Mouse (Mus musculus) CD4-positive helper T cell, adult 2 months (primary cell): ENCODE data around the gene Tnpo1.
"Not testable (repeated sequence)": the region's sequence is repeated elsewhere in the genome, so short reads cannot be mapped to it uniquely, and the experiment has no call there.

ENCODE experiments used
- DNase-seq: peaks from one replicate; pipeline ENCODE4 v3.0.0-alpha.2; 2012; ENCODE audit warnings: low read depth, missing footprints, low spot score

Gene Tnpo1

DNA sequence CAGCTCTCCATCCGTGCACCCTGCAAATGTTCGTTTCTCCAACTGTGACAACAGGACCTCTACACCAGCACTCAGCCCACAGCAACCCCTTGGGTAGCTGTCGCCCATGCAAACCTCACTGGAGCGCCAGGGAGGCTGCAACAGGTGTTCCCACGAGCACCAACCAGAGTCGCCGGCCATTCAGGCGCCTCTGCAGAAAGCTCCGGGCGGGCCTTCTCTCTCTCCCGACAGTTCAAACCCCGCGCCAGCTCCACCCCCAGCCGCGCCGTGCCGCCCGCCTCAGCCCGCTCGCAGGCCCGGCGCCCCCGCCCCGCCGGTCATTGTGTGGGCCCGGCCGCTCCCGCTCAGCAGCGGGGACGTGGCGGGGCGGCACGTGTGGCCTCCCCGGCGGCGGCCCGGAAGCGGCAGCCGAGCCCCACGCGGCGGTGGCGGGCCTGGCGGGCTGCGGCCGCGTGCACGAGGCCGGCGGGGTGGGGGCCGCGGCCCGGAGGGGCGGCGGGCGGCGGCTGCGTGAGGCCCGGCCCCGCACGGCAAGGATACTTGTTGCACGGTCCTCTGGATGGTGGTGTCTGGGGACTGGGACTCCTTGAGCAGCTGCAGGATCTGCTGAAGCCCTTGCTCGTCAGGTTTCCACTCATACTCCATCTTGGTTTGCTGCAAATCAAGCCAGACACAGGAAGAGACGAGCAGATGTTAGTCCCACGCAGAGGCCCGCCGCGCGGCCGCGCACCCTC lies 35.9 kb downstream of the Tnpo1 start:
- DNase-seq: peak; percentile 73

DNA sequence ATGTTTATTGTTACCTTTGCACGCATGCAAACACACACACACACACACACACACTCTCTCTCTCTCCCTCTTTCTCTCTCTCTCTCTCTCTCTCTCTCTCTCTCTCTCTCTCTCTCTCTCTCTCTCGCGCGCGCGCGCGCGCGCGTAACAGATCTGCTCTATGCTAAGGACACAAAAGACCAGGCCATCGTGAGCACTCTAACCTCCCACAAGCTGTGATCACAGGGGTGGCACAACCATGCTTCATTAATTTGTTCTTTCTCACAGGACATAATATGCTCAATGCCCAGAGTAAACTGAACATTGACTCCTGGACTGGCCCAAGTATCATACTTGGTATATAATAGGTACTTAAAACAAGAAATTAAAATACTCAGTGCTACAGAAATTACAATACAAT lies 37.0 kb downstream of the Tnpo1 start:
- no peak for DNase-seq

DNA sequence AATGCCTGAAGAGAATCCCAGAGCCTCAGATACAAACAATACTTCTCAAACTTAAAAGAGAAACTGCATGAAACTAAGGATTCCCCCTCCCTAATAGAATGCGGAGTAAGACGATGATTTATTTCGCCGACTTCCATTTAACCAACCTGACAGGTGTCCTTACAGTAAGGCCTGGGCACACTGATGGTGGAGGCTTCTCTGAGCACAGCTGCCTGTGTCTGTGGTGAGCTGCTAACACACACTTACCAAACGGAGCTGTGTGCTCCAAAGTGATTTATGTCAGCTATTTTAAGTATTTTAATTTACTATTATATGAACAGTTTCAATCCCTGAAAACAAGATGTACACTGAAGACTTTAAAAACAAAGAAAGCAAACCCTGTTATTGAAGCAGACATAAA lies 42.4 kb downstream of the Tnpo1 start:
- no peak for DNase-seq

DNA sequence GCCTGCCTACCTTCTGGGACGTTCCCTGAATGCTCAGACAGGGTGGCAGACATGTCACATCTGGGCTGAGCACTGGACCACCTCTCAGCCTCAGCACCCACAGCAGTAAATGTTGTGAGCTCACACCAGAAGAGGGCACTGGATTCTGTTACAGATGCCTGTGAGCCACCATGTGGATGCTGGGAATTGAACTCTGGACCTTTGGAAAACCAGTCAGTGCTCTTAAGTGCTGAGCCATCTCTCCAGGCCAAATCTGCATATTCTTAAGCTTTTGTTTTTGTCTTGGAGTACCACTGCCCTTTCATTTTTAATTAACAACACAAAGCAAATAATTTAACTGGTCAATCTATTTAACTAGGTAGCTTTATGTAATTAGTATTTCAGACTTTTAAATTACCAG lies 44.2 kb downstream of the Tnpo1 start:
- DNase-seq: no peak

DNA sequence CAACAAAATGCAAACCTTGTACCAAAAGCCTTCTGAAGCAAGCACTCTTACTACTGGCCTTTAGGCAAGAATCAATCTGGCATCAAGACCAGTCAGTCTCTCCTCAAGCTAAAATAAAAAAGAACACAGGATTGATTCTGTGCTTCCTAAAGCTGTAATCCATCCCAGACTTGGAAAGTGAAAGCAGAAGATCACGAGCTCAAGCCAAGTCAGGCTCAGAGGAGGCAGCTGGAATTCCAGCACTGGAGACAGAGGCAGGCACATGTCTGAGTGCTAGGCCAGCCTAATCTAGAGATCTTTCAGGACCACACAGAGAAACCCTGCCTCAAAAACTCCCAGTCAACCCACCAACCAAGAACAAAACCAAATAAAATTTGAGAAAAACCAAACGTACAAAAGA lies 45.8 kb downstream of the Tnpo1 start:
- no peak for DNase-seq

DNA sequence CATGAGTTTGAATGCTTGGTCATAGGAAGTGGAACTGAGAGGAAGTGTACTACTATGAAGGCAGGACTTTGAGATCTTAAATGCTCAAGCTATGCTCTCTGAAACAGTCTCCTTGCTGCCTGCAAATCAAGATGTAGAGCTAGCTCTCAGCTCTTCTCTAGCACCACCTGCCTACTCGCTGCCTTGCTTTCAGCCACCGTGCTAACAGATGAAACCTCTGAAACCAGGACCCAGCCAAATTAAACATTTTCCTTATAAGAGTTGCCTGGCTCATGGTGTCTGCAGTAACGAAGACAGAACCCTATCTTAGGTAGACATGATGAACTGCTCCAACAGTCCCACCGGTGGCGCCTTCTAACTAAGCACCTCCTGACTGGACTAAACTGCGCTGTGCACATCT lies 46.8 kb downstream of the Tnpo1 start:
- no peak for DNase-seq

DNA sequence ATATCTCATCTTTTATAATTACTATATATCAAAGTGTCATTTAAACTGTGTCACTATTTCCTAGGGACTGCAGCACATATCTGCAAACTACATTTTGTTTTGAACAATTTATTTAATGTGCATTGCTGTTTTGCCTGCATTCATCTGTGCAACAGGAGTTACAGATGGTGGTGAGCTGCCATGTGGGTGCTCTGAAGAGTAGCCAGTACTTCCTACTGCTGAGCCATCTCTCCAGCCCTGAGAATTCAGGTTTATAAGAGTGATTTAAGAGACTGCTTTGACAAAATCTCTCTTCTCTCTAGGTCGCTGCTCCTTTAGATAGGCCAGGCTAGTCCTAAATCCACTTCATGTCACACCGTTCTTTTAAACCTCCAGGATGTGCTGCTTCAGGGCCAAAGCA lies 49.0 kb downstream of the Tnpo1 start:
- no peak for DNase-seq

DNA sequence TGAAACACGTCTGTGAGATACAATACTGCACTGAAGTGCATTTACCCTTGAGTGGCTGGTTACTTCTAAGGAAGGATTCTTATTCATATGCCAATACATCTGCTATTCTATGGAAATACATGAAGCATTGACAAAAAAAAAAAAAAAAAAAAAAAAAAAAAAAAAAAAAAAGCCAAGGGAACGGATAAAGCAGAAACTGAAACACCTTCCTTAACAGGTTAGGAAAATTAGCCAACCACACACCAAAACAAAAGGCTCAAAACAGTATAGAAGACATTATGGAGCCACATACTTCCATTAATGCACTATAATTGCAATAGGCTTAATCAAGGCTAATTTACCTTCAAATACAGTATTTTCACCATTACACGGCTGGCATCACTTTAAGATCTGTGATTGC lies 51.5 kb downstream of the Tnpo1 start:
- DNase-seq: no peak

DNA sequence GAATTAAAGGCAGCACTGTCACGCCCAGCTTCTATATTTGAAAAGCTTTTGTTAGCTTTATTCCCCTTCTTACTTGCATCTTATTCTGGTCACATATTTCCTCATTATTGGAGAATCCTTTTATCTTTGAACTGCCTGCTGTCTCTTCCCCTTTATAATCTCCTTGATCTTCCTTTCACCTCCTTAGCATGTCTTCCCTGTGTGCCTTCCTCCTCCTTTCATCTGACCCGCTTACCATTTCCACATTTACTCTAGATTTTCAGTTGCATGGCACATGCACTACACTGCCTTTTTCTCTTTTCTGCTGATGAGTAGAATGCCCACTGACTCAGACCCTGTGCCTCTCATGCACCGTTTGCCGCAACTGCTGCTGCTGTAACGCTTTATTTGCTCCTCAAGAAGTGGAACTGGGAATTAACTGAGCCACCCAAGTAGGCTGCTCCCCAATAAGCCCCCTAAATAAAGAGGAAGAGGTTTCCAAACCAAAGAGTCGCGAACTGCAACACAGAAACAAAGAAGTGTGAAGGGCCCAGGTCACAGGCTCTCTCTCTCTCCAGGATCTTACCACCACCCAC lies 53.8 kb downstream of the Tnpo1 start:
- DNase-seq: no peak

DNA sequence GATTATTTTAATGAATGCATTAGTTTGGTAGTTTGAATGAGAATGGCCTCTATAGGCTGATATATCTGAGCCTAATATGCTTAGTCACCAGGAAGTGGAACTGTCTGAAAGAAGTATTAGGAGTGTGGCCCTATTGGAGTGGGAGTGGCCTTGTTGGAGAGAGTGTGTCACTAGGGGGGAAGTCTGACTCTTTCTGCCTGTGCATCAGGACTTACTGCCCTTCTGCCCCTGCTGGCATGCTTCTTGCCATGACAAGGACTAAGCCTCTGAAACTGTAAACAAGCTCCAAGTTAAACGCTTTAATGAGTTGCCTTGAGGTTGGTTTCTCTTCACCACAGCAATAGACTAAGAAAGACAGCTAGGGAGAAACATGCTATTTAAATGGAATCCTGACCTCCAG lies 54.9 kb downstream of the Tnpo1 start:
- DNase-seq: no peak

DNA sequence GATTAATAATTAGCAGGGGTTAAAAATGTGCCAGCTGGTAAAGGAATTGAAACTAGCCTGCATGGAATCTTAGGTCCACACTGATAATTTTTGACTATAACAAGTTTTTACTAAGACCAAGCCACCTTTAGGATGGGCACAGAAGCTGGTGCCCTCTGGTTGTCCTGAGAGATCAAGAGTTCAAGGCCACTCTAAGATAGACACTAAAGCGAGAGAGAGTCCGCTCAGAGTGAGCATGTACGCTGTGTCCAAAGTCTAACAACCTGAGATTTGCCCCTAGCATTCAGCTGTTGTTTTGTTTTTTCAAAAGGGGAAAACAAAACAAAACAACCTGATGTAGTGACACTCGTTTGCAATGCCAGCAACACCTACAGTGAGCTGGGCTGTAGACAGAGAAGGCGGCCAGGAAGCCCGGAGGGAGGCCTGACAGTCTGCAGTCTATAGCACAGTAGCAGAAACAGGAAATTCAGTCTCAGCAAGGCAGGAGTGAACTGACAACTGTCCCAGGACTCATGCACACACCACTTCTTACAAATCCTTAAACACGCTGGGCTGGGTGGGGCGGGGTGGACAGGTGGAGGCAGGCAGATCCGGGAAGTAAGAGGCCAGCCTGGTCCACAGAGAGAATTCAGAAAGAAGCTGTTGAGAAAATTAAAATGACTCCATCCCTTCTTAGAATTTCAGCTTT lies 57.8 kb downstream of the Tnpo1 start:
- no peak for DNase-seq

DNA sequence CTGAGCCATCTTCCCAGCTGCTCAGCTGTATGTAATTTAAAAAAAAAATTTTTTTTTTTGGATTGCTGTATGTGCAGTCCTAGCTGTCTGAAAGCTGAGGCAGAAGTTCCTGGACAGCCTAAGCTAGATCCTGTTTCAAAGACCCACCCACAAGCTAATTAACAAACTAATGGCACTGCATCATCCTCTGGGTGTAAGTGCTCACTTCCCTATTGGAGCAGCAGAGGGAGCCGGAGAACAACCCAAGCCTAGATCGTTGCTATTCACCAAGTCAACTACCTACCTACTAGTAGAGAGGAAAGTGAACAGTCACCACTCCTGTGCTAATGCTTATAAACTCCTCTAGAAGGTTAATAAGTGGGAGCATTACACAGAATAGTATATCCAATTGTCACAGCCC lies 58.4 kb downstream of the Tnpo1 start:
- DNase-seq: peak; percentile 55

DNA sequence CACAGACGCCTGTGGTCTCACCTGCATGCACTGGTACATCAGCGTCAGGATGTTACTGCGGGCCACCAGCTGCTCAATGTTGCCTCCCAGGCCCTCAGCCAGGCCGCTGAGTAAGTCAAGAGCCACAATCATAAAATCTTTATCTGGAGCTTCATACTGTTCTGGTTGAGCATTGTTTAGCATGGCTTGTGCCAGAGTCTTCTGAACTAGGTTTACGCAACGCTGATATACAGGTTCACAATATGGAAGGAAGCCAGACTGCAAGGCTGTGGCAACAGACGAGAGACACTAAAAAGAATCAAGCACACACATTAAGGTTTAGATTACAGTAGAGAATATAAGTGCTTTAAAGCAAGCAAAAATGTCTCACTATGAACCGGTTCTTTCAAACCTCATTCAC lies 70.9 kb downstream of the Tnpo1 start:
- no peak for DNase-seq

DNA sequence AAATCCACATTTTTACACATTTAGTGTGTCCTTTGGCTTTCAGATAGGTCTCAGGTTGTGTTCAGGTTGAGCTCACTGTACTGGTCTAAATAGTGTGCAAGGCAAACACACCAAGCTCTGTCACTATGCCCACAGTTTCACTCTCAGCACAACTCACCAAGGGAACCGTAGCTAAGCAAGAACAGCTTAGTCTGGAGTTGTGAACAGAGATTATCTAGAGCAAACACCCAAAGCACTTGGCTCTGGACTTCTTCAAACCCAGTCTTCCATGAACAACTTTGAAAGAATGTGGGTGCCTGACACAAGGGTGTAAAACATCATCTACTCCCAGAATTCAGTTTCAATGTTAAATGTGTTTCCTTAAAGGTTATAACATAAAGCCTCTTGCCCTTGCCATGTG lies 80.4 kb downstream of the Tnpo1 start:
- DNase-seq: no peak

DNA sequence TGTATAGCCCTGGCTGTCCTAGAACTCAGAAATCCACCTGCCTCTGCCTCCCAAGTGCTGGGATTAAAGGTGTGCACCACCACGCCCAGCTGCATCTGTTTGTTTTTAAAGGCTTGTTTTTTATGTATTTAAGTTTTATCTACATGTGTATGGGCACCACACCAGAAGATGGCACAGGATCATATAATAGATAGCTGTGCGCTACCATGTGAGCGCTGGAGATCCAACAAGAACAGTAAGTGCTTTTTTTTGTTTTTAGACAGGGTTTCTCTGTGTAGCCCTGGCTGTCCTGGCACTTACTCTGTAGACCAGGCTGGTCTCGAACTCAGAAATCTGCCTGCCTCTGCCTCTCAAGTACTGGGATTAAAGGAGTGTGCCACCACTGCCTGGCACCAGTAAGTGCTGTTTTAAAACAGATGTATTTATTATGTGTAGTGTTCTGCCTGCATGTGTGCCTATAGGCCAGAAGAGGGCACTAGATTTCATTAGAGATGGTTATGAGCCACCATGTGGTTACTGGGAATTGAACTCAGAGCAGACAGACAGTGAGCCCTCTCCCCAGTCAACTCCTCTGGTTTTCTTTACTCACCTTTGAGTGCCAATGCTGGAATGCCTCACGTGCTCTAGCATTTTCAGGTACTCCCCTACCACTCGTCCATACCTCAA lies 89.6 kb downstream of the Tnpo1 start:
- DNase-seq: no peak

DNA sequence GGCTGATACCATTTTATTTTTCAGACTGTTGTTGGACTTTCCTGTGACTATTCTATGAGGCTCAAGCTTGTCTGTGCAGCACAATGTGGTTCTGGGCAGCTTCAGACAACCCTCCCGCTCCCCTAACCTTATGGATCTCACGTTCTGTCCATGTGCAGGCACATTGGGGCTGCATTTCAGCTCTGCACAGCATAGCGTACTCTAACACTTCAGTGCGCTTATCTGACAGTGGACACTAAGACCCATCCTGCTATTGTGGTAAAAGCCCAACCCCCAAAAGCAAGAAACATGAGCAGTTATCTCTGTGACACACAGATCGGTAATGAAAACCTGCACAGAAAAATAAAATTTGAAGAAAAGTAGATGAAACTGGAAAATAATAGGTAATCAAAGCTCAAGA lies 90.4 kb downstream of the Tnpo1 start:
- no peak for DNase-seq

DNA sequence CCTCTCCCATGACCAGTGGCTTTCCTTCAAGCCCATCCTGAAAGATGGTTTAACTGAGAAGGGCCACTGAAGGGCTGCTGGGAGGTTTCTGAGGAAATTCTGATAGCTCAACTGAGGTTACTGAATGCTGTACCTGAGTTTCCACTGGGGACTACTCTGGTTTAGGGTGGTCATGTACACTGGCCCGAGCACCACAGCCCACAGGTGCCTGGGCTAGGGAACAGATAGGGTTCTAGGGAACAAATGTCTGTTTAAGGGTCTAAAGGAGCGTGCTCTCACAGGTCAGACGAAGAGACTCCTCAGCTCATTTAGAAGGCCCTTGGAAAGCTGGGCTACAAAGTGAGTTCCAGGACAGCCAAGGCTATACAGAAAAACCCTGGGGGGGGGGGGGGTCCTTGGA lies 91.5 kb downstream of the Tnpo1 start:
- no peak for DNase-seq

DNA sequence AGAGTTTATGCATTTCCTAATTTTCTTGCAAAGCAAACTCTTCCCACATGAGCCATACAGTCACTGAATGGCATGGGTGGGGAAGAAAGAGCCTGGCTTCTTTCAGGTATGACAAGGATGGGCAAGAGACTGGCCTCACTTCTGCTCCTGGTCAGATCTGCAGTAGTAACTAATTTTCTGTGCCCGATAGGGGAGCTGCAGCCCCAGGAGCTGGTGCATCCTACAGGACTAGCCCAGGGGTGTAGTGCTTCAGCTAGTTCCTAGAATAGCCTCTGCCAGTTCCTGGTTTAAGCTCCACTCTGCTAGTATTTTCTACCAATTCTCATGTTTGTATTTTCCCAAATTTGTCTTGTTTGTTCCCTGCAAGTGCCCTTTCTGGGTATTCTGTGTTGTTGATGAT lies 92.0 kb downstream of the Tnpo1 start:
- no peak for DNase-seq

DNA sequence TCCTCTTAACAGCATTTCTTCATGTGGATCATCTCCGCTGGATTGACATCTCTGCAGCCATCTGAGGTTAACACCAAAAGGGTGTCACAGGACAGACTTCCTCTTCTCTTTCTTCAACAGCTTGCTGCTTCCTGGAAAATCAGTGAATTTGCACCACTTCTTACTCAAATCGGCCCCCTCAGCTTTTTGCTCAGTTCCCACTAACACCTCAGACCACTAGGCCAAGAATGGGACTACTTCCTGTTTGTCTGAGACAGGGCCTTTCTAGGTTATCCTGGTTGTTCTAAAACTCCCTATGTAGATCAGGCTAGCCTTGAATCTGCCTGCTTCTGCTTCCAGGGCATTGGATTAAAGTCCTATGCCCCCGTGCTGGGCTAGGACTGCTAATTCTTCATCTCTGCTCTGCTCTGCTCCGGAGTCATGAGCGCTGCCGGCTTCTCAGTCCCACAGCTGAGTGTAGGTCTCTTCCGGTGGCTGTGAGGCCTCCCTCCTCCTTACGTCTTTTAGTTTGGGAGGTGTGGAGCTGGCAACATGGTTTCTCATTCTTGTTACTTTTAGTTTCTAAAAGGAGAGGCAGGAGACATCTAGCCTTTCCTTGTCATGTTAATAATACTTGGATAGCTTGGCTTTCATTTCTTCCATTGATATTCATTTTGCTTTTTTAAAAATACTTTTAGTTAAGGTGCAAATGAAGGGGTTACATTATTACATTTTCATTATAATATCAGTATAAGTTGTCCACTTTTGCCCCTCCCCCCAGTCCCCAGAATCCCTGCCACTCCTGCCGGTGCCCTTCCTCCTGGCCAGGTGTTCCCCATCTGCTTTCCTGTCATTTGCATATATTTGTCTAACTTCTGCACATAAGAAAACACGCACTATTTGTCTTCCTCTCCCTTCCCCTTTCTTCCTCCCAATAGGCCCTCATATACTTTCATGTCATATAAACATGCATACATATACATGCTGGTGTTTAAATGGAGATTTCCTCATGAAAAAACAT lies 93.4 kb downstream of the Tnpo1 start:
- DNase-seq: peak; percentile 41

DNA sequence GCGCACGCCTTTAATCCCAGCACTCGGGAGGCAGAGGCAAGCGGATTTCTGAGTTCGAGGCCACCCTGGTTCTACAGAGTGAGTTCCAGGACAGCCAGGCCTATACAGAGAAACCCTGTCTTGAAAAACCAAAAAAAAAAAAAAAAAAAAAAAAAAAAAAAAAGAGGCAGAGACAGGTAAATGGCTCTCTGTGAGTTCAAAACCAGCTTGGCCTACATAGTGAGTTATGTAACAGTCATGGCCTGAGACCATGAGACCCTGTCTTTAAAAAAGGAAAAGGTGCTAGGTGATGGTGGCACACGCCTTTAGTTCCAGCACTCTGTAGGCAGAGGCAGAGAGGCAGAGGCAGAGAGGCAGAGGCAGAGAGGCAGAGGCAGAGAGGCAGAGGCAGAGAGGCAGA lies 97.2 kb downstream of the Tnpo1 start:
- not testable (repeated sequence) for DNase-seq

DNA sequence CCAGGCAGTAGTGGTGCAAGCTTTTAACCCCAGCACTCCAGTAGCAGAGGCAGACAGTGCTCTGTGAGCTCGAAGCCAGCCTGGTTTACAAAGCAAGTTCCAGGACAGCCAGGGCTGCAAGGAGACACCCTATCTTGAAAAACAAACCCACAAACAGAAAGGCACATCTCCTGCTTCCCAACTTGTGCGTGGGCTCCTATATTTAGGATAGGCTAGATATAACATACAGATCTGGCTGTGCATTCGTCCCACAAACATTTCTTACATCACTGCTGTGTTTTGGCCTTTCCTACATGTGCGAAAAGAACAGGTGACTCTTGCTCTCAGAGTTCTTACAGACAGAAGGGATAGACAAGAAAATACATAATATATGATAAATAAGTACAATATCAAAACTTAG lies 100.6 kb downstream of the Tnpo1 start:
- DNase-seq: no peak
